12 mouse cellular contexts compared by ENCODE assay signal in the genomic region with DNA sequence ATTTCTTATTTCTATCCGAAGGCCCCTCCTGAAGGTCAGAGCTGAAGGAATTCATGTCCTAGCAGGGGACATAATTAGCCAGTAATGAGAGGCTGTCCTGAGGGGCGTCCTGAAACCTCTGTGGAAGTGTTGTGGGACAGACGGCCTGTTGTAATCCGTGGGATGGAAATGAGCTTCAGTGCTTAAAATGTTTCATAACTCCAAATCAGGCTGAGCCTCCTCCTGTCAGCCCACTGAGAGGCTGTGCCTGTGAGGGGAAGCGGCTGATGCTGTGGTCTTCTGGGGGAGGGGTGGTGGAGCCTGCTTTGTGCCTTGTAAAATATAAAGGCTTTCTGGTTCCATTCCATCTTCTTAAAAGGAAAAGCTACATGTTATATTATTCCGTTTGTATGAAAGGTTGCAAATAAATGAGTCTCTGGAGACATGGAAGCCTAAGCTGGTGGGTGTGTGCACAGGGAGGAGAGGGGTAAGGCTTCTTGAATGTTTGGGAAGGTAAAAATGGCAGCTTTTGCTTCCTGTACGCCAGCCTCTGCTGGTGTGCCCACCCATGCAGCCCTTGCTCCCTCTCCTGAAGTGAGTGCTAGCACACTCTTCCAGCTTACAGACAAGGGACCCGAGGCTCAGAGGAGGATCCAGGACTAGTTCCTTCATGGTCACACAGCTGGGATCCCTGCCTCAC.
DNase-seq lines count a peak whose midpoint lies in the region; ATAC-seq and TF ChIP-seq lines count a peak whose summit lies in the region.
"Had no signal": no experiment of that assay in that cellular context is flagged by ENCODE, and none has a peak within 500 bp of the region (broad histone marks: within the 10 kb centered on the region; RNA-seq: fewer than 3 reads in every experiment).

No protein-coding gene starts in this region.

- WGBS in limb, embryonic 13.5 days = 31% methylated on average over 8 of the region's 8 CpGs
- WGBS in limb, embryonic 10.5 days = 63% methylated on average over 8 of the region's 8 CpGs
- WGBS in midbrain, postnatal 0 days = 40% methylated on average over 8 of the region's 8 CpGs

- no peak overlapping the region for H3K9ac ChIP-seq in limb, embryonic 13.5 days
- no peak overlapping the region for H3K9ac ChIP-seq in midbrain, postnatal 0 days (replicated peaks; ENCODE audit: low read length, poor library complexity, severe bottlenecking)

- H3K4me2 ChIP-seq in limb, embryonic 13.5 days (replicated peaks) = peak overlapping the region; percentile 1
- H3K4me2 ChIP-seq in midbrain, postnatal 0 days (ENCODE audit: low read depth, low read length, poor library complexity, severe bottlenecking) = no peak overlapping the region

- no peaks in the 10 kb centered on the region for H3K36me3 ChIP-seq in limb, embryonic 13.5 days
- no peaks in the 10 kb centered on the region for H3K36me3 ChIP-seq in limb, embryonic 10.5 days
- H3K36me3 ChIP-seq in midbrain, postnatal 0 days (ENCODE audit: insufficient read depth, low read length) = no peaks in the 10 kb centered on the region
- H3K36me3 ChIP-seq: G1E had no signal

- H3K27me3 ChIP-seq in limb, embryonic 13.5 days = no peaks in the 10 kb centered on the region
- H3K27me3 ChIP-seq in limb, embryonic 10.5 days (ENCODE audit: low read depth, poor library complexity, severe bottlenecking) = no peaks in the 10 kb centered on the region
- H3K27me3 ChIP-seq in midbrain, postnatal 0 days (ENCODE audit: insufficient read depth, low read length) = no peaks in the 10 kb centered on the region

- DNase-seq in limb, embryonic 10.5 days (ENCODE audit: low spot score) = no peak
- peak; percentile 58 to 69 for DNase-seq in frontal cortex, adult 2 months (ENCODE audit: extremely low spot score in 1 of 2, low spot score in 1 of 2)
- peak; percentile 33 to 34 for DNase-seq in layer of hippocampus, adult 8-10 months (ENCODE audit: low spot score in 2 of 2)
- DNase-seq in midbrain, postnatal 0 days (ENCODE audit: low spot score) = no peak
- no peak for DNase-seq in cerebellum, postnatal 36 days
- DNase-seq: adrenal gland, postnatal 14 days; cerebellum, postnatal 14 days; heart, postnatal 36 days; kidney, postnatal 25 days had no signal

- H3K9me3 ChIP-seq in limb, embryonic 13.5 days = no peaks in the 10 kb centered on the region
- H3K9me3 ChIP-seq in limb, embryonic 10.5 days (replicated peaks) = no peaks in the 10 kb centered on the region
- no peaks in the 10 kb centered on the region for H3K9me3 ChIP-seq in midbrain, postnatal 0 days (ENCODE audit: low read length)
- H3K9me3 ChIP-seq: G1E had no signal

- ATAC-seq in limb, embryonic 13.5 days (ENCODE audit: low FRiP score, low read depth) = no peak; the same call in 1 of the 2 replicates
- peak; percentile 34; the same call in 1 of the 2 replicates for ATAC-seq in midbrain, postnatal 0 days (ENCODE audit: low FRiP score)
- ATAC-seq in megakaryocyte progenitor cell, adult 5-6 weeks (replicated peaks; ENCODE audit: poor library complexity) = no peak

- peaks cover 47% of the 10 kb centered on the region for H3K4me1 ChIP-seq in limb, embryonic 13.5 days
- peaks cover 14% of the 10 kb centered on the region for H3K4me1 ChIP-seq in limb, embryonic 10.5 days
- no peaks in the 10 kb centered on the region for H3K4me1 ChIP-seq in midbrain, postnatal 0 days (ENCODE audit: insufficient read depth, low read length)

- no peak overlapping the region for H3K4me3 ChIP-seq in limb, embryonic 13.5 days
- no peak overlapping the region for H3K4me3 ChIP-seq in limb, embryonic 10.5 days
- H3K4me3 ChIP-seq in midbrain, postnatal 0 days (ENCODE audit: low read depth, low read length) = no peak overlapping the region

- no peak for TF ChIP-seq CTCF in midbrain, postnatal 0 days (IDR thresholded peaks at IDR 0.05)

- peak overlapping the region; percentile 63 for H3K27ac ChIP-seq in limb, embryonic 13.5 days
- H3K27ac ChIP-seq in limb, embryonic 10.5 days = no peak overlapping the region
- no peak overlapping the region for H3K27ac ChIP-seq in midbrain, postnatal 0 days (ENCODE audit: low read depth, low read length)

Comparison
In these comparisons a context has a peak if more than half of its experiments do, and no peak if none do; other contexts are left out.
1. DNase-seq: peak in frontal cortex, adult 2 months (2 of 2) and layer of hippocampus, adult 8-10 months (2 of 2); none in limb, embryonic 10.5 days (single experiment), midbrain, postnatal 0 days (single experiment) and cerebellum, postnatal 36 days (0 of 2).